Mouse (Mus musculus): ENCODE measurements at regions not wholly inside any gene's neighbourhood (a gene's known extent, or its start where the extent isn't known, plus 50 kb on each side); places are given as distances from the start of the nearest gene placed in this dataset.

DNA sequence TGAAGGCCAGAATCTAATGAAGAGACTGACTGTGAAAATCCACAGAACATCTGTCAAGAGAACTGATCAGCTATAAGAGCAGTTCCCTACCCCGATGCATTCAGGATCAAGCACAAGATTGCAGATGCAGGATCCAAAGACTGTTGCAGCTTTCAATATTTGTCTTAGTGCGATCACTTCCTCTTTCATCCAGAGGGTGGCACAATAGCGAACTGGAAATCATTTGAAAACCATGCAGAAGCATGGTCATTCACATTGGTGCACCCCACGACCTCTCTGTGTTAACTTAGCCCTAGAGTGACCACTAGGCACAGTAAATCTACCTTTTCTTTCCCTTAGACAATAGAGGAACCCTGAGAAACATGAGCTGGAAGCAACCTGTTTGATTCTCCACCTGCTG is 55.8 kb upstream of the Pak3 start:
- peak; percentile 15 for DNase-seq

DNA sequence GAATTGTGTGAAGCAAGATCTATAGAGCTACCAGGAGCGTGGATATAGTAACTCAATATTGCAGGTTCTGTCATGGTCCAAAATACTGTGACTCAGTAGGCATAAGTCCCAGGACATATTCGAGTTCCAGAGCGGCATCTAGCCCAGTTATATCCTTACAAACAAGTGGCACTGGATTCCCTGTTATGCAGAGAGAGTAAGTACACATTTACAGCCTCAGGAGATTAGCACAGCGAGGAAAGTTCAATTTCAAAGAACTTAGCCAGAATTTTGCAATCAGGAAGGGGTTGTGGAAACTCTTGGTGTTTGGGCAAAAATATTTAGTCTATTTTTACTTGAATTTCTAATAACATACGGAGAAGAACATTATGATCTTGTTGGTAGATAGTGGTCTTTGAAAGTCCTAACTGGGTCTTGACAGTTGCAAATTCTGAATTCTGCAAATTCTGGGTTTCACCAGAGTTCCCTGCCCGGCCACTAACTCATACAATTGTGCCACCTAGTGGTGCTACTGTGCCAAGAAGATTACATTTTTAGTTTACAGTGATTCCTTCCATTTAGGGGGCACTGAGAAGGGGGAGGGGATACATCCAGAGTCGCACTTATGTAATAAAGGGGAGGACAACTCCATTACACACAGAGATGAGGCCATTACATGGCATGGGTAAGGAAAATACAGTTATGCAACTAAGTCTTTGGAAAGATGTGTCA is 54.7 kb upstream of the Chrdl1 start:
- peak; percentile 18 for DNase-seq

DNA sequence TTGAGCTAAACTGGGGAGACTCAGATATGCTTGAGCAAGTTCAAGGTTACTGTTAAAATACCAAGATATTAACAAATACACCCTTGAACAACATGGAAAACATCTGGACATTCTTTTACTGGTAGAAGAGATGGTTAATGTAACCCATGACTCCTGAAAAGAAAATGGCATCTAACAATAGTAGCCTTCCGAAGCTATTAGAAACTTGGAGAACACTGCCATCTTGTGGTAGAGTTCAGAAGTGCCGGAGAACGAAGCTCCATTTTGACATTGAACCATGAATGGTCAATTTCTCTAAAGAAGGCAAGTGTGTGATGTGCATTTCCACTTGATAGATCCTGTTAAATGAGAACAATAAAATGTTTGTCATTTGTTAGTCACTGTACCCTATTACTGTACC is 50.5 kb upstream of the Chrdl1 start:
- peak; percentile 57 for DNase-seq
